Mouse (Mus musculus) CD8-positive naive resting alpha-beta T cell, adult 2 months (primary cell): ENCODE results near the gene Prrg2.

ENCODE experiments used
- DNase-seq, 2 experiments: peaks; one replicate each; pipeline ENCODE4 v3.0.0; 2022; ENCODE audit warnings: low read depth in 2 of 2, low spot score in 2 of 2

The Prrg2 gene

DNA sequence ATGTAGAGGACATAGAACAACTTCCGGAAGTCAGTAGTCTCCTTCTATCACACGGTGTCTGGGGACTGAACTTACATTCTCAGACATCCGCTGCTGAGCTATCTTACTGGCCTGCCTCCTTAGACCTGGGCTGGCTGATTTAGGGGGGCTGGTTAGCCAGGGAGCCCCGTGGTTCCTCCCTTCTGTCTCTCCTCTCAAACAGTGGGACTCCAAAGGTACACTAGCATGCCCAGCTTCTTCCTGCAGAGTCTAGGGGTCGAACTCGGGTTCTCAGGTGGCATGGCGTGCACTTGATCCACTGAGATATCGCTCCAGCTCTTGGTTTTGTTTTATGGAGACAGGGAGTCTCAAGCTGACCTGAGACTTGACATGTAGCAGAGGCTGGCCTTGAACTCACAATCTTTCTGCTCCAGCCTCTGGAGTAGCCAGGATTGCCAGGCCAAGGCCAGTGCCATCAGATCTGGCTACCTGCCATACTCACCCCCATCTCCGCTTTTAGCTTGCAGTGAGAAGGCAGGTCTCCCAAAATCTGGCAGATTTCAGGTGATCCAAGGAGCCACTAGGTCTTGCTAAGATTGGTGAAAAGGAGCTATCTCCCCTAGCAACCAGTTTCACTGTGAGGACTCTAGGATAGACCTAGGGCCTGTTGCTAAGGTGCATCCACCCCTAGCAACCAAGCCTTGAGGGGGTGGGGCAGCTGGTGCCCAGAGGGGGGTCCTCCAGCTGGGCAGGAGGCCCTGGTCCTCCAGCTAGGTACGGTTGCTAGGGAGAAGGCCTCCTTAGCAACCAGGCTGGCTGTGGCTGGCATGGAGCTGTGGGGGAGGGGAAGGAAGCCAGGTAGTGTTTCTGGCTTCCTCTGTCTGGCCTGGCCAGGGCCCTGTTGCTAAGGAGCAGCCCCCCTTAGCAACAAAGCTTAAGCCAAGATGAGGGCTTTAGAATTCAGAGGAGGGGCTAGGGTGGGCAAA, 3.6 kb downstream of the Prrg2 start:
- no peak for DNase-seq

- DNase-seq: no peak
Measured at GRCm38 (mm10) chr7:45056972-45057348, 5.5 kb downstream of the Prrg2 start.

DNA sequence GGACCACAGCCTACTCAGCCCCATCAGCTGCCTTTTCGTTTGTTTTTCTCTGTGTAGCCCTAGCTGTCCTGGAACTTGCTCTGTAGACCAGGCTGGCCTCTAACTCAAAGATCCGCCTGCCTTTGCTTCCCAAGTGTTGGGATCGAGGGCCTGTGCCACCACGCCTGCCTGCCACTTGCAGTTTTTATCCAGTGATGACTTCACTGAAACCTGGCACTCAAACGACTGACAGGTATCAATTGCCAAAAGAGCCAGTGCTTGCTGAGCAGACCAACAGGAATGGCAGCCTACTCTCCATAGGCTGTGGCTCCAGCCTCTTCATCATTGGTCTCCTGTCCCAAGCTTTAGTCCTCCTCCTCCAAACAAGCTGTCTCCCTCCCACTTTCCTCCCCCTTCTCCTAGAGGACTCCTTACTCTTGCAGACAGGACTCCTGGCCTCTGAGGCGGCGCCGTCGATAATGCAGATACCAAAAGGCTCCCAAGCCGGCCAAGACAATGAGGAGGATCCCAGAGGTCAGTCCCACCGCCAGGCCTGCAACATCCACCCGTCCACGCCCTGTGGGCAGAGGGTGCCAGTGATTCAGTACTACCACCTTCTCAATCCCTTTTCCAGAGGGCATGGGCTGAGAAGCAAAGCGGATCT, 6.0 kb downstream of the Prrg2 start:
- DNase-seq: no peak

- peak; percentile 86 to 90 for DNase-seq
Measured at GRCm38 (mm10) chr7:45053931-45054510, 8.5 kb downstream of the Prrg2 start.

DNA sequence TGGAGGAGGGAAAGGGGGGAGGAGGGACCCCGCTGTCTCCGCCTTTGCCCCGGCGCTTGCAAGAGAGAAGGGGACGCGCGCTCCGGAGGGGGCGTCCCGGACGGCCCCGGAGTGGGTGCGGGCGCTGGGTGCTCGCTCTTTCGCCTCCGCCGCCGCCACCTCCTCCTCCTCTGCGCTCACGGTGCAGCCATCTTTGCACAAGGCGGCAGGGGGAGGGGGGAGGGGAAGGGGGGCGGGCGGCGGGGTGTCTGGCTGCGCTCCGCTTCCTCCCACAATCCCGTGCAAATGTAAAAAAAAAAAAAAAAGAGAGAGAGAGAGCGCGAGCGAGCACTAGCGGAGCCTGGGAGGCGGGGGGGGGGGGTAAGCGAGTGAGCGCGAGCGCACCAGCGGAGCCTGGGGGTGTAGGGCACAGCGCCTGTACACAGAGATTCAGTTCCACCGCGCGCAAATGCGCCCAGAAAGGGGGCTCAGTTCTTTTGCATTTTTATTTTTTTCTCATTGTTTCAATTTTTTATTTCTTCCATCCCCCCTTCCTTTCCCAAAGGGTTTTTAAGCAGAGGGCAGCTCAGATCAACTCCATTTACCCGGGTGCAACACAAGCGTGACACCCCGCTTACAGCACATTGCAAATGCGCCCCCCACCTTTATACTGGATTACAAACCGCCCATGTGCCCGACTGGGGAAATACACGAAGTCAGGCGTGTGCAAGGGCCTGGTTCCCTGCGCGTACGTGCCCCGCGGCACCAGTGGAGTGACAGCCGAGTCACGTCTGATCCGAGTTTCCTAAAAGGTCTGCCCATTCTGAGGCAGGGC, 9.2 kb downstream of the Prrg2 start:
- peak; percentile 48 to 60 for DNase-seq

- DNase-seq: no peak
Measured at GRCm38 (mm10) chr7:45052862-45053116, 9.7 kb downstream of the Prrg2 start, which contains the start of gene Prr12. TSS of gene Prr12 (minus strand) at chr7:45052881.

- peak; percentile 16 to 21 for DNase-seq
Measured at GRCm38 (mm10) chr7:45052181-45052861, 10.2 kb downstream of the Prrg2 start.

DNA sequence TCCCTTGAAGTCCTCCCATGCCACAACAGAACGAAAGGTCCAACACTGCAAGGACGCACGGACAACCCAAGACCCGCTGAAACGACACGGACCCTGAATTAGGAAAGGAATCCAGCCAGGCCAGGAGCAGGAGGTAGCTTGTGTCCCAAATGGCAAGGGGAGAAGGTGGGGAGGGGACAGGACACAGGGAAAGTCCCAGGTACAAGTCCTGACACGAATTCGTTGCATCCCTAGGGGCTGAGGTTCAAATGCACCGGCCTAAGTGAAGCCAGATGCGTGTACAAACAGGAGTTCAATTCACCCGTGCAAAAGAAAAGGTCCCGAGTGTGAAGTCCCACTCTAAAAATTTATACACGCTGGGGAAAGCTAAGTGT, 10.9 kb downstream of the Prrg2 start:
- DNase-seq: no peak

DNA sequence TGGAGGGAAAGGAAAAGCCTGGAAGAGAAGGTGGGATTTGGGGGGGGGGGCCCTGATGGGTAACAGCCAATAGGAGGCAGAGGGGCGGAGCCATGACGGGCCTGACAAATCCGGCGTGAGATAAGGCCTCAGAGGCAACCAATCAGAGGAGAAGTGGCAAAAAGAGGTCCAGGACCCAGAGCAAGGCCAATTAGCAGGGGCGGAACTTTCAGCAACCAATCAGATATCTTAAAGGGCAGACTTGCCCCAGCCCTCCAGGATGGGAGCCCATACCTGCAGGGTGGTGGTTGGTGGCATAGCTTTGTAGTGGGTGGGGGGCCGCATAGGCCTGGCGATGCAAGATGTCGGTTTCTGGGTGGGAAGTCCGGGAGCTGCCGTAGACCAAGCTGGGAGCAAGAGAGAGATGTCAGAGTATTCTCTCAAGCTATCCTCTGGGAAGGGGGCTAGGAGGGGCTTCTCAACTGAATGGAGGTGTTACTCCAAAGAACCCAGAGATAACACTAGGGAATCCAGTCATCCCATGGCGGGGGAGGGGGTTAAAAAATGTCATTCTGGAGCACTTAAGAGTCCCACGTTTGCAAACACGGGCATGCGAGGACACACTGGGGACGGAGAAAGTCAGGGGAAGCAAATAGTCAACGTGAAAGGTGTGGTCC, 11.4 kb downstream of the Prrg2 start:
- DNase-seq: no peak

DNA sequence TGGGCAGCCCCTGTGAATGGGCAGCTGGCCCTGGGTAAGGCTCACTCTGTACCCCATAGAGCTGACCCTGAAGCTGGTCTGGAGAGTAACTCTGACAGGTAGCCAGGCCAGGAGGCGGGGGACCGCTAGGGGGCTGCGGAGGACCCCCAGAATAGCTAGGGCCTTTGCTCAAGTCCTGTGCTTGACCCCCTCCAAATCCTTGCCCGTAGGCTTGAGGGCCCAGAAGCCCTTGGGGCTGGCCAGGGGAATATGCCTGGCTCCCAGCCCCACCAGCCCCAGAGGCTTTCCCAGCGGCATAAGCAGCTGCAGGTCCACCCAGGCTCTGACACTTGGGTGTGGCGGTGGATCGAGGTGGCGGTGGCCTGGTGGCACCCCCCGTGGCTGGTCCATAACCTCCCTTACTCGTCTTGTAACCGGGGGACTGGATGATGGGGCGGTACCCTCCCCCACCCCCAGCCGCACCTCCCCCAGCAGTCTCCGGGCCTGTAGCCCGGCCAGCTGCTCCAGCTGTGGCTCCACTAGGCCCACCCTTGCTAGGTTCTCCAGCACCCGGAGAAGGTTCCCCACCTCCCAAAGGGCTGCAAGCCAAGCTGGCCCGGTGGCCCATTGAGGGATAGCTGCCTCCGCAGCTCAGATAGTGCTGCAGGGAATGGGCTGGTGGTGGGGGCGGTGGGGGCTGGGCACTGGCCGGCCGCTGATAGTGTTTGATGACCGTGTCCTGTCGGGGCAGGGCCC, 13.4 kb downstream of the Prrg2 start:
- DNase-seq: no peak

- no peak for DNase-seq
Measured at GRCm38 (mm10) chr7:45048001-45048890, 14.2 kb downstream of the Prrg2 start.

GRCm38 (mm10) chr7:45047491-45047890, 15.0 kb downstream of the Prrg2 start:
- DNase-seq: no peak

- DNase-seq: no peak
Measured at GRCm38 (mm10) chr7:45046853-45047350, 15.6 kb downstream of the Prrg2 start.

DNA sequence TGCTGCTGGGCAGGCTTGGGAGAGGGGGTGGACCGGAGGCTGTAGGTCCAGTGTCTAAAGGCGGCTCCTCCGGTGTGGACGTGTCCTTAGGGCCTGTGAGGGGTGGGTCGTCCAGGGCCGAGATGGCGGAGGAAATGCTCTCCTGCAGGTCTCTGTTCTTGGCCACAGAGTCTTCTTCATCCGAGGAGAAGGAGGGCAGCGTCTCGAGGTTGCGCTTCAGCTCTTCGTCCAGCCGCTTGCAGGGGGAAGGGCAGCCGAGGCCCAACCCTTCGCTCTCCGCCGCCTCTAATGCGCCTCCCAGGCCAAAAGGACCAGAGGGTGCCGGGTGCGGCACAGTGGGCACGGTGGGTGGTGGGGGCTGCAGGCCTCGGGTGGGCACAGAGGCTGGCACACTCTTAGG, 16.7 kb downstream of the Prrg2 start:
- DNase-seq: no peak

DNA sequence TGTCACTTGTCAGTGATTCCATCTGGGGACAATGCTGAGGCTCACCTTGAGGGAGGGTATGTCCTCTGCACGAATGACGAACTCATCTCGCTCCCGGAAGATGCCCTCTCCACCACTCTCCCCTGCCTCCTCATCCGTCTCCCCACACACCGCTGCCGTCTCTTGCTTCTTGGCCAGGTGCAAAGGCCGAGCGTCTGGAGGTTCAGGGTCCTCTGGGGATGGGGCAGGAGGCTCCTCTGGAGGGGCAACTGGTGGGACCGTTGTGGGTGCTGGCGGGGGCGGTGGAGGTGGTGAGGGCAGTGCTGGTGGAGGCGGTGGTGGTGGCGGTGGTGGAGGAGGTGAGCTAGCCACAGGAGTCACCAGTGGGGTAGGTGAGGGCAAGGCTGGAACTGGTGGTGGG, 19.2 kb downstream of the Prrg2 start:
- DNase-seq: no peak

DNA sequence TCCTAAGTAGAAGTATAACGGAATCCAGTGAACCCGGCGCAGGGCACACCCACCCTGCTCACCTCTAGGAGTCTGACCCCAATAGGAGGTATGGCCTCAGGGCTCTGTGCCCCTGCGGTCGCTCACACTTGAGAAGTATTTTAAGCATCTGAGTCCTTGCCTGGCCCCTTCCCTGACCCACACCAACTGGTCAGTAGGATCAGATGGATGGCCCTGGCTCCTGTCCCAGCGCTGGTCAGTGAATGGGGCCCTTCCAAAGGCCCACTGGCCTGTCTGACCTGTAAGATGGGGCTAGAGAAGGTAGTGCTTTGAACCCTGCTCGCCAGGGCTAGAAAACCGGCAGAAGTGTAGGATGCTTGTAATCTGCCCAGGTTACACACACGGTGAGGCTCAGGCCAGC, 21.6 kb downstream of the Prrg2 start:
- no peak for DNase-seq

DNA sequence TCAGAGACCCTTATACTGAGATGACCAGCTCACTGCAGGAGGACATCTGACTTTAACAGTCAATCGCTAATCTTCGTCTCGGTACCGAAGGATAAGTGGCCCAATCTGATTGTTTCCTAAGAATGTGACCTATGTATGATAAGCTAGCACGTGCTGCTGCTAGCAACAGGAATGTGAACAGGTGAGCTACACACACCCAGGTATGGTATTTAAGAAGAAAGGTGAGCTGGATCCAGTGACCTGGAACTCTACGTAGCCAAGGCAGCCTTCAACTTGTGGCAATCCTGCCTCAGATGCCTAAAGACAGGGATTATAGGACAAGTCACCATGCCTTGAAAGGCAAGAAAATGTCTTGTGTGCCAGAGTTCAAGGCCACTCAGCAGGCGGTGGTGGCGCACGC, 24.1 kb downstream of the Prrg2 start:
- no peak for DNase-seq

DNA sequence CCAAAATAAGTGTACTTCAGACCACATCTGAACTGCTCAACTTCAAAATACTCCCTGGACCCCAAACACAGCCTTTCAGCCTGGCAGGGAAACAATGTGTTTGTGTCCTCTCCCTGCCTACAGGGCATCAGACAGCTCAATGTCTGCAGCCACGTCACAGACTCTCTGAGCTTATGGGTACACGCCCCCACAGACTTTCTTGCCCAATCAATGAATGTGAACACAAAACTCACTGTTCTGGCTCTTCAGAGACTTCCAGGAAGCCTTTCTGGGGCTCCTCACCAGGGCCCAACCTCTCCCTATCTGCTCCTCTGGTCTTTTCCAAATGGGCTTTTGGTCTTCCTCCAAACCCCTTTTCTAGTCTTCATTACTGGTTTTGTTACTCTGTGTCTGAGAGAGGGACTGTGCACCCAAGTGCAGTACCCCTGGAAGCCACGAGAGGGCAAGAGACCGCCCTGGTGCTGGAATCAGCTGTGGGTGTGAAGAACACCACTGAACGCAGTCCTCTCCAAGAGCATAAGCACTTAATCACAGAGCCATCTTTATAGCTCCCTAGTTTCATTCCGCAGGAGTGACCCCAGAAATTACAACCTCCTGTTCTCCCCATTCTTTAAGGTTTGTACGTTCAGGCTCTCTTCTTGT, 24.6 kb downstream of the Prrg2 start:
- peak; percentile 68 to 75 for DNase-seq
